Mouse (Mus musculus): ENCODE measurements around the gene Taf9b. TPM values are rescaled to one million over a fixed set of nuclear protein-coding genes. Genes with fewer than 3 reads are reported as not detected.
"Not testable (repeated sequence)": the region's sequence is repeated elsewhere in the genome, so short reads cannot be mapped to it uniquely, and the experiment has no call there.

The Taf9b gene
- 10 to 100 TPM; 44.2 to 52.8 TPM for polyA plus RNA-seq (2017; shearing (Covaris generic))

DNA sequence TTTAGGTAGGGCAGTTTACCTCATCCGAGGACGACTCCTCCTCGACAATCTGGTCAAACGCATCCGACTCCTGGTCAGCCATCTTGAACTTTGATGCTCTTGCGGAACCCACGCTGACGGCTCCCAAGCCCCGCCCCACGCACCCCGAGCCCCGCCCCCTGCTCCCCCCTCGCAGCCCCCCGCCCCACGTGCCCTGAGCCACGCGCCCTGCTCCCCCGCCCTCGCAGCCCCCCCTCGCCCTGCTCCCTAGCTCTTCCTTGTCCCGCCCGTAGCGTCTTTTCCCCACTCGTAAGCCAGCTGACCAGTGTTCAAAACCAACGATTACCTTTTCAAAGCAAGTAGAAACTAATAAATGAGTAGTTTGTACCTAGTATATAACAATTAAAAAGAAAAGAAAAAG is at the start of gene Taf9b:
Gene Taf9b (minus strand): TSS at position 101 of the 400 bp plus-strand sequence.
- ATAC-seq = no peak

DNA sequence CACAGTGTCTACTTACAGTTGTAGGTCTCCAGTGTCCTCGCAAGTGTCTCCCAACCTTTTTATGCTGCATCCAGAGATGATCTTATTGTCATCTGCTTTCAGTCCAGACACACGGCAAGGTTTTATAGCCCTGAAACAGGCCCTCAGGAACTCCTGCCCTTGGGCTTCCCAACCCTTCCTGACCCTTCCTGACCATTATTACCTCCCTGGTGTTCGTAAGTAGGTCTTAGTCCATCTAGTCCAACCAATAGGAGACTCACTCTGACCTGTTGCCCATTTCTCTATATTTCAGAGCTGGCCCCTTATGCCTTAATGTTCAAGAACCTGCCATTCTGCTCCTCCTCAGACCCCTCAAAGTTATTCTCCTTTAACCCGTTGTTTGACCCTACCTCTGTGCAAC is 34.3 kb upstream of the Taf9b start, which contains the start of gene Fnd3c2:
Gene Fnd3c2 (minus strand): TSS at position 101 of the 400 bp plus-strand sequence.
- no peak for ATAC-seq

DNA sequence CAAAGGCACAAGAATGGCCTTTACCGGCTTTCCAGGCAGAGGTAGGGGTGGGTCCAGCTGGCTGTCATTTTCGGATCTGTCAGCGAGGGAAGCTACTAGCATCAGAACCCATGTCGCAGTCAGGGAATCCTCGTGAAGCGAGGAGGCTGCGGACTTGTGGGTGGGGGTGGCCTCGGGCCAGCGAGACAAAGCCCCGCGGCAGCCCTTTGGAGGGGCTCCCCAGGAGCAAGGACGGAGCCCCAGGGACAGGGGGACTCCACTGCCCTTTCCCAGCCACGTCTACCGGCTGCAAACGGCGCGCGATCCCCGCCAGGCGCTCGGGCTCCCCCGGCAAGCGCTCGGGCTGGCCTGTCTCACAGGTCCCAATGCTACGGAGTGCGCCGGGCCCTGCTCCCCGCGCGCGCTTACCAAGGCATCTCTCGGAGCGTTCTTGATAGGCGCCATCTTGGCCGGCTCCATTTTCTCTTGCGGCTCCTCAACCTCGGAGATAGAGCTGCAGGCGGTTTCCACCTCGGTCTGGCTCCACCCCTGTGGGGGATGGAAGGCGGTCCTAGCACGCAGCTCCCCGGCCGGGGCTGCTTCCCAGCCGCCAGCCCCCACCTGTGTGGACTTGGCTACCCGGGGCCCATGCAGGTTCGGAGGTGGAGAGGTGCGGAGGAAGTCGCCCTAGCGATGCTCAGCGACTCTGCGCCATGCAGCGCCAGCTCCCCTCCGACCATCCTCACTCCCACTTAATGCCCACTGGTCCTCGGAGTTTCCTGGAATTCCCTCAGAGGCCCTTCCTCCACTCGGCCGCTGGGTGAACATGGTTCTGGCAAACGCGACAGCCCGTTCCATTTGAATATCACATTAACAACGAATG is 1.6 kb downstream of the Taf9b start:
- peak; percentile 97 for ATAC-seq

DNA sequence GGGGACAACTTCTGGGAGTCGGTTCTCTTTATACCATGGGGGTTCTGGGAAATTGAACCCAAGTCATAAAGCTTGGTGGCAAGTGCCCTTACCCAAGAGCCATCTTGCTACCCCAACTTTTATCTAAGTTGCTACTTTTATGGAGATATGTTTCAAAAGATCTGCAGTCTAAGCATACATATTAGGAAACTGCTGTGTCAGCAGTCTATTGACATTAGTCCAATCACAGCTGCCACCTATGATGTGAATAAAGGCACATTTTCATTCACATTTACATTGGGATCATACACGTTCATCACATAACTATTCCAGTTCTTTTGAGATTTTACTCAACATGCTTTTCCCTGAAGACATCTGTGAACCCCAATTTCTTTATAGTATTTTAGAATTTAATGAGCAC is 11.9 kb downstream of the Taf9b start:
- ATAC-seq = no peak

DNA sequence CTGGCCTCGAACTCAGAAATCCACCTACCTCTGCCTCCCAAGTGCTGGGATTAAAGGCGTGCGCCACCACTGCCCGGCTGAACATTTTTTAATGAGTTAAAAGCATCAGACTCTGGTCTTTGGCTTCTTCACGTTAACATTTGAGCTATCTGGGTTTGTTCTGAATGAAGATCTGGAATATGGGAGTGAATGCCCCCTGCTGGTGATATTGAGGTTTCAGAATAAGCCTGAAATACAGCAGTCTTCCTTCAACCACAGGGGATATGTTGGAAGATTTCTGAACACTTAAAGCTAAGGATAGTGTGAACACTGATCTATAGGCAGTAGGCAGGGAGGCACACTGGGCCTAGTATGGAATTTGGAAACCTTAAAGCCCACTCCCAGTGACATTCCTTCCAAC is 22.1 kb downstream of the Taf9b start:
- no peak for ATAC-seq

DNA sequence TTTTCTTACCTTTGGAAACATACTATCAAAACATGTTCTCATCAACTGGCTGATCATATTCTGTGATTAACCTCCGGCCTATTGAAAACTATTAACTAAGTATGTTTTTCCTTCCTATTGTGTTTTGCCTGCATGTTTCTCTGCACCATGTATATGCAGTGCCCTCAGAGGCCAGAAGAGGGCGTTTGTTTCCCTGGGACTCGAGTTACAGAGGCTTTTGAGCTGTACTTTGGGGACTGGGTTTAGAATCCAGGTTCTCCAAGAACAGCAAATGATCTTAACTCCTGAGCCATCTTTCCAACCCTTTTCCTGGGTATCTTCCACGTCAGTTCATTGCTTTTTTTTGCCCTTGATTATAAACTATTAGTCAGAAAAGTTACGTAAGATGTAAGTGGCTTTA is 23.6 kb downstream of the Taf9b start:
- no peak for ATAC-seq

DNA sequence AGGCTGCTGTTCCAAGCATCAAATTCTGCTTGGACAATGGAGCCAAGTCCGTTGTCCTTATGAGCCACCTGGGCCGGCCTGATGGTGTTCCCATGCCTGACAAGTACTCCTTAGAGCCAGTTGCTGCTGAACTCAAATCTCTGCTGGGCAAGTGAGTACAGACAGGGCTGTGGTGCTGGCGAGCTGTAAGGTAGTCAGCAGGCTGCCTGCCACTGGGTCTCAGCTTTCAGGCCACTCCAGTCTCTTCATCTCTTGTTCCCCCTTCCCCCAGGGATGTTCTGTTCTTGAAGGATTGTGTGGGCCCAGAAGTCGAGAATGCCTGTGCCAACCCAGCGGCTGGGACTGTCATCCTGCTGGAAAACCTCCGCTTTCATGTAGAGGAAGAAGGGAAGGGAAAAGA is 26.6 kb downstream of the Taf9b start:
- not testable (repeated sequence) for ATAC-seq

DNA sequence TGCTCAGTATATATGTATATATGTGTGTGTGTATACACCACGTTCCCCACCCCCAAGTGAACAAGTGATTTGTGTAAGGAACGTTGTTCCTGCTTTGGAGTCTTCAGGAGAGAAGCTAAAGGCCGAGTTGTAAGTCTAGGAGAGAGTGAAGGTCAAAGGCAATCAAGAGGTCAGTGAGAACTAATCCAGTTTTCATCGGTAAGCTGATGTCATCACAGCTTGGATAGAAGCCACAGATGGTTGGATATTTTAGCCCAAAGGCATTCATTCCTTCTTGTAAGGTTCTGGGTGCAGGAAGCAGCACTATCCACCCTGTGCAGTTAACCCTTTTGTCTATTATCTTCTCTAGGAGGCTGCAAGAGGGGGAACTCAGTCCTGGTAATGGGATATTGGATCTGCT is 30.9 kb downstream of the Taf9b start:
- no peak for ATAC-seq

DNA sequence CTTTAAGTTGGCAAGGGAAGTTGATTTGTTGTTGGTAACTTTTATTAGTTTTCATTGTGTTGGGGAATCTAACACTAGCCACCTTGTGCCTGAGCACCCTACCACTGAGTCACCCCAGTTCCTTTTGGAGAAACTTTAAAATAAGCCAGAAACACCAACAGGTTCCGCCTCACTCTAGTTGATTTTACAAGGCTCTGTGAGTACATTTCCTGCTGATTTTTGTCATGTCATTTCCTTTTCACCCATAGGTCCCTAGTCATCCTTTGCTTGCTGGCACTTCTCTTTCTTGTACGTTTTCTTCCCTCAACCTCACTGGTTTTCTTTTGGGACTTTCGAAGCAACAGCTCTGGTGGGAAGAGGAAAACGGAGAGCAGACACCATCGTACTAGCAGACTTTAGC is 31.6 kb downstream of the Taf9b start:
- ATAC-seq = no peak

DNA sequence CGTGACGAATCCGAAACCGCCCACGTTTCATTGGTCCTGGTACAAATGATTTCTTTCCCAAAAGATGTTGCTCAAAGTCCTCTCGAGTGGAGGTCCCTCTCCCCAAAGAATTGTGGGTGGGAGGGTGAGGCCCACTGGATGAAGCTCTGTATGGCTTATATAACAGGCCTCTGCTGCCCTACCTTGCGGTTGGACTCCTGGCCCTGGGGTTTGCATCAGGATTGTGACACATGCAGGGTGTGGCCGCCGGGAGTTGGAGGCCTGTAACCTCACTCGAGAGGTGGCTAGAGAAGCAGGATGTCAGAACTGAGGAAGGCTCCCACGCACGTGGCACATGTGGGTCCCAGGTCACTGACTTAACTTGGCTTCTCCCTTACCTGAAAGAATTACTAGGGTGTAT is 33.2 kb downstream of the Taf9b start:
- peak; percentile 19 for ATAC-seq

DNA sequence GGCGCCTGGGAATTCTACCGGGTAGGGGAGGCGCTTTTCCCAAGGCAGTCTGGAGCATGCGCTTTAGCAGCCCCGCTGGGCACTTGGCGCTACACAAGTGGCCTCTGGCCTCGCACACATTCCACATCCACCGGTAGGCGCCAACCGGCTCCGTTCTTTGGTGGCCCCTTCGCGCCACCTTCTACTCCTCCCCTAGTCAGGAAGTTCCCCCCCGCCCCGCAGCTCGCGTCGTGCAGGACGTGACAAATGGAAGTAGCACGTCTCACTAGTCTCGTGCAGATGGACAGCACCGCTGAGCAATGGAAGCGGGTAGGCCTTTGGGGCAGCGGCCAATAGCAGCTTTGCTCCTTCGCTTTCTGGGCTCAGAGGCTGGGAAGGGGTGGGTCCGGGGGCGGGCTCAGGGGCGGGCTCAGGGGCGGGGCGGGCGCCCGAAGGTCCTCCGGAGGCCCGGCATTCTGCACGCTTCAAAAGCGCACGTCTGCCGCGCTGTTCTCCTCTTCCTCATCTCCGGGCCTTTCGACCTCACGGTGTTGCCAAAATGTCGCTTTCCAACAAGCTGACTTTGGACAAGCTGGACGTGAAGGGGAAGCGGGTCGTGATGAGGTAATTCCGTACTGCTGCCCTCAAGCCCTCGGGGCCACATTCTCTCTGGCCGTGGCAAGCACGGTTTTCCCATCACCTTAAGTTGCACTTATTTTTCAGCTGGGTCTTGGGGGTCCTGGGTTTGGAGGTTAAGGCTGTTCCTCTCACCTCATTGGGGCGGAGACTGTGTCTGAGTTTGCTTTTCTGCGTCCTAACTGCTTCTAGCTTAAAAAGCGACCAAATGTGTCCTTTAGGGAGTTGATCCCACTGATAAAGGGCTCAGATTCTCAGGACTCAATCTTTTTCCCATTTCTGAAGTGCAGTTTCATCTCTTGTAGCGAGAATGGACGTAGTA is 34.0 kb downstream of the Taf9b start, which contains the start of gene Pgk1:
Gene Pgk1 (plus strand): TSS at position 388 of the 937 bp plus-strand sequence.
- peak; percentile 95 for ATAC-seq

DNA sequence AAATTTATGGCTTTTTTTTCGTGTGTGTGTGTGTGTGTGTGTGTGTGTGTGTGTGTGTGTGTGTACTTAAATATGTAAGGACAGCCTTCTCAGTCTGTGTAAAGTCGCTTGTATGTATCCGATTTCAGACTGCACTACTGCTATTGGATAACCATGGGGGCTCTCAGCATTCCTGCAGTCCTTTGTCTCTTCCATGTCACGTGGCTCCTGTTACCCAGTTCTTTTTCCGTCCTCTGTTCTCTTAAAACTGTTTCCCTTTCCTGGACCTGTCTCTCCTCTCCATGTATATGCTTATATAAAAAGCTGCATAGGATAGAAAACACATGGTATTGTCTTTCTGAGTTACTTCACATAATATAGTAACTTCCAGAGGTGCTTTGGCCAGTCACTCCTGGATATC is 35.3 kb downstream of the Taf9b start:
- ATAC-seq = no peak

DNA sequence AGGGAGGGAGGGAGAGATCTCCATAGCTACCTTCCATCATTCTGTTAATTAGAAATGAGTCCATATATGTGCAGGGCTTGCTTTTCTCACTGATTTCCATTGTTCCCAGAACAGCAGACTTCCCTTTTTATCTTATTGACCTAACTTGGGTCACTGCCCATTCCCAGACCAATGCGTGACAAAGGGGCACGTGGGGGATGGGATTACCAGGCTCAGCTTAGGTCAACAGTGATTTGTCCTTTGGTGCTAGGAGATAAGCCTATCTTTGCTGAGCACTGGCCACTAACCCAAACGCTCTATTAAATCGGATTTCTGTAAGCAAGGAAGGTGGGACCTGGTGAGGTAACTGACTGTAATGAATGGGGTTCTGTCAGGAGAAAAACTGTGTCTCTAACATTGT is 36.7 kb downstream of the Taf9b start:
- ATAC-seq = no peak

DNA sequence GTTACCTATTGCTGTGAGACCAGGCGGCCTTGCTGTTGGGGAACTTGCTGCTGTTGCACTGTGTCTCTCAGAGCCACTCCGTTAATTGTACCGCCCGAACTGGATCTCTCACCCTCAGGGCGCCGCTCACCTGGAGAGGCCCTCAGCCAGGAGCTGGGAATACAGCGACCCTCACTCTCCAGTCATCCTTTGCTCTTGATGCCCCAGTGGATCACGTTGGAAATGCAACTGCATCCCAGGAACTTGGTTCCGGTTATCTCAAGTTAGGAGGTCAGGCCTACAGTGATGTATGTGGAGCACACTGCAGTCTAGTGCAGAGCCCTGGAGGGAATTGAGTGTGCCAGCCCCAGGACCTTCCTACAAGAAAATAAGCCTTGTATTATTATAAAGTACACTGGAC is 44.6 kb downstream of the Taf9b start:
- no peak for ATAC-seq

DNA sequence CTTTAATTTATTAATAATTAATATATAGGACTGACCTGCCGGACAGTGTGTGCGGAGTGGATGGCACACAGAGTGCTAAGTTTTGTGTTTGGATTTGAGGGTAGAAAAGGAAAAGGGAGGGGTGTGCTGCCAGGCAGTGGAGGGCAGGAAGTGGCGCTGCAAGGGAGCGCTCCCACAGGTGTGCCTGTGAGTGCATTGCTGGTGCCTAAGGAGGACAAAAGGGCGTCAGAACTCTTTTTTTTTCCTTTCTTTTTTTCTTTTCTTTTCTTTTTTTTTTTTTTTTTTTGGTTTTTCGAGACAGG is 49.2 kb downstream of the Taf9b start:
- ATAC-seq = peak; percentile 72

DNA sequence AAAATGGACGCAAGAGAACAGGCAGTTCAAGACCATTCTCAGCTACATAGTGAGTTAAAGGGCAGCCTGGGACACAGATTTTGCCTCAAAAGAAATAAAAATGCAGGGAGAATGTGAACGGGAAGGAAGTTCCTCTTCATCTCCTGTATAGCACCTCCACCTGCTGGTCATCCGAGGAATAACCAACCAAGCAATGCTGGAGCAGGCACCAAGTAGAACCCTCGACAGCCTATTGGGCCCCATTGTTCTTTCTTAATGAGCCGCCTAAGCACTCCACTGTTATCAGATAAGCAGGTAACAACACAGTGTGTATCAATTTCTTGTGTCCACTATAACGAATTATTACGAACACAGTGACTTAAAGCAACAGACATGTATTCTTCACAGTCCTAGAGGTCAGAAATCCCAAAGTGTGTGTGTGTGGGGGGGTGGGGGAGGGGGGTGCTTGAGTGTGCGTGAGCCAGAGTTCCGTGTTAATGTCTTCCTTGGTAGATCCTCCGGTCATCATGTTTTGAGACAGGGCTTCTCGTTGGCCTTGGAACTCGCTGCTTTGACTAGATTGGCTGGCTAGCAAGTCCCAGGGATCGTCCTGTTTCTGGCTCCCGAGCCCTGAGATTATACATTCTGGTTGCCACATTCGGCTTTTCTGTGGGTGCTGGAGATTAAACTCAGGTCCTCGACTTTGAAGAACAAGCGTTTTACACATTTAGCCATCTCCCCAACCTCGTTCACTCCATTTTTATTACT is 49.7 kb downstream of the Taf9b start:
- peak; percentile 94 for ATAC-seq

DNA sequence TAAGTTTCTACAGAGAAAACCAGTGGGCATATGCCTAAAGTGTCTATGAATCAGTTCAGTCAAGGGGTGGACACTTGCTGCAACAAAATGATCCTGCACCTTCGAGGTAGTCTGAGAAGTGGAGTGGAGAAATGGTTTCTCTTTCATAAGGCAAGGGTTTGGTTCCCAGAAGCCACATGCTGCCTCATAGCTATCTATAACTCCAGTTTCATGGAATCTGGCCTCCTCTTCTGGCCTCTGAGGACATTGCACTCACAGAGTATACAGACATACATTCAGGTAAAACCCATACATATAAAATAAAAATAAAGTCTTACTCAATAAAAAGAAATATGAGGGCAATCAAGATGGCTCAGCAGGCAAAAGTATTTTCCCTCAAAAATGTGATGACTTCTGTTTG is 55.9 kb downstream of the Taf9b start:
- ATAC-seq = peak; percentile 61

DNA sequence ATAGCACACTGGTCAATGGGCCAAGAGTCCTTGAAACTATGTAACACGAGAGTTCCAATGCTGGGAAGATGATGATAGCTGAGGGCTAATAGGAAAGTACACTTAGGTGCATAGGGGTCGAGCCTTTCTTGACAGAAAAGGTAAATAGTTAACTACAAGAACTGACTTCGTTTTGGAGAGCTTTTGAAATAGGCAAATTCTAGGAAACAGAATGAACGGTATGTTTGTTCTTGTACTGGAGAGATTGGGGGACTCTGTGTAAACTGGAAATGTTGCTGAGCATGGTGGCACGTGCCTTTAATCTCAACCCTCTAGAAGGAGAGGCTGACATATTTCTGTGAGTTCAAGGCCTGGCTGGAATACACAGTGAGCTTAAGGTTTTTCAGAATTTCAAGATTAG is 56.4 kb downstream of the Taf9b start:
- no peak for ATAC-seq

DNA sequence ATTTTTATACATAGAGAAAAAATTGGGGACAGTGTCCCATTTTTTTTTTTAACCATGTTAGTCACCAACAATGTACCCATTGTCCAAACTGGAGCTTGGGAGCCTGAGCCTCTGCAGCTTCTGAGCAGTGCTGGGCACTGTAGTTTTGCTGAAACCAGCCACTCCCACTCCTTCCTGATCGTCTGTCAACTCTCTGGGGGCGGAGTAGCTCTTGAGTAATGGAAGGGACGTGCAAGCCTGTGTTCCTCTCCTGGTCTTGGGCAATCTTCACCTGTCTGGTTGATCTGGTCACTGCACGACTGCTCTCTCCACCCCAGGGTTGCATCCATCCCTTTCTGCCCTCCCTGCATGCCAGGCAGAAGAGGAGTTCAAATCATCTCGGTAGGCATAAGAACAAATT is 57.0 kb downstream of the Taf9b start:
- ATAC-seq = peak; percentile 68
